Mouse (Mus musculus) stomach, embryonic 15.5 days (tissue): Measurements from ENCODE around the gene Mtfmt. TPM values are rescaled to one million over a fixed set of nuclear protein-coding genes. Genes with fewer than 3 reads are reported as not detected.

Experiments used
- ATAC-seq: fragments of 200-750 bp; cut with Nextera tagmentation; 2 replicates; pipeline ENCODE4 v1.8.0; 2017; ENCODE audit warnings: low read depth, moderate number of reproducible peaks, moderate TSS enrichment; ENCODE audit not compliant: insufficient read depth, low FRiP score
- H3K27ac ChIP-seq: fragments of 300-500 bp; sonication (generic); 2 replicates; pipeline ENCODE4 v1.5.1; 2015; ENCODE audit warnings: mild to moderate bottlenecking, inconsistent platforms
- H3K27me3 ChIP-seq: fragments of 300-500 bp; sonication (generic); replicated peaks from 2 replicates; pipeline ENCODE4 v1.6.1; 2015; ENCODE audit warnings: inconsistent platforms
- H3K36me3 ChIP-seq: fragments of 300-500 bp; sonication (generic); 2 replicates; pipeline ENCODE4 v1.6.1; 2015; ENCODE audit warnings: inconsistent platforms
- H3K4me1 ChIP-seq: fragments of 300-500 bp; sonication (generic); 2 replicates; pipeline ENCODE4 v1.6.1; 2015; ENCODE audit warnings: inconsistent platforms
- H3K4me2 ChIP-seq: fragments of 300-500 bp; sonication (generic); 2 replicates; pipeline ENCODE4 v1.6.1; 2015; ENCODE audit warnings: mild to moderate bottlenecking, inconsistent platforms
- H3K4me3 ChIP-seq: fragments of 300-500 bp; sonication (generic); replicated peaks from 2 replicates; pipeline ENCODE4 v1.5.1; 2015; ENCODE audit warnings: inconsistent platforms
- H3K9ac ChIP-seq: fragments of 300-500 bp; sonication (generic); 2 replicates; pipeline ENCODE4 v1.6.1; 2015; ENCODE audit warnings: inconsistent platforms
- H3K9me3 ChIP-seq: fragments of 300-500 bp; sonication (generic); 2 replicates; pipeline ENCODE4 v1.6.1; 2016; ENCODE audit warnings: inconsistent platforms
- WGBS: fragments of 180-500 bp; shearing (Covaris S2); methylation state at CpG from one replicate; pipeline ENCODE4 v1.1.7; 2015; 5-methylcytosine and 5-hydroxymethylcytosine counted together
- polyA plus RNA-seq: library from polyadenylated mRNA; unstranded; fragments of >200 nt; fragmentation: Nextera tagmentation; extraction: Ambion mirVana; gene quantifications from 2 replicates; pipeline ENCODE4 v1.2.1, GENCODE M21; 2015

Gene Mtfmt
- polyA plus RNA-seq: 18.2 and 19.9 TPM in 2 replicates

GRCm38 (mm10) chr9:65435671-65436301 is at the start of gene Mtfmt:
Gene Mtfmt (plus strand): TSS chr9:65435782.
- H3K27me3 ChIP-seq: no peaks in the 10 kb centered on the region
- no peak within 1 kb of the TSS for H3K27ac ChIP-seq
- H3K4me3 ChIP-seq: peak within 1 kb of the TSS; percentile 91
- WGBS: under 1% methylated on average over 54 of the region's 54 CpGs
- H3K4me1 ChIP-seq: 0 out of 2 replicates have a peak, but pooled peaks cover 4% of the 10 kb centered on the region
- peak within 1 kb of the TSS; percentile 66 for H3K9ac ChIP-seq
- H3K36me3 ChIP-seq: 0 out of 2 replicates have a peak, but pooled peaks cover 3% of the 10 kb centered on the region
- H3K4me2 ChIP-seq: peak within 1 kb of the TSS; percentile 63
- H3K9me3 ChIP-seq: no peaks in the 10 kb centered on the region
- ATAC-seq: peak; percentile 88

GRCm38 (mm10) chr9:65386373-65387140 is 49.0 kb upstream of the Mtfmt start:
- 17% methylated on average over 8 of the region's 8 CpGs for WGBS
- Histone ChIP-seq H3K9me3 (no peaks in the 10 kb centered on the region), H3K9ac (no peak overlapping the region), H3K4me1 (peaks cover 20% of the 10 kb centered on the region), H3K4me3 (no peak overlapping the region), H3K27me3 (peaks cover 25% of the 10 kb centered on the region), H3K36me3 (no peaks in the 10 kb centered on the region), H3K4me2 (0 out of 2 replicates have a peak overlapping the region, but pooled peaks have one; percentile 1), H3K27ac (peak overlapping the region; percentile 54; the same call in 1 of the 2 replicates)
- peak; percentile 47; the same call in 1 of the 2 replicates for ATAC-seq

DNA sequence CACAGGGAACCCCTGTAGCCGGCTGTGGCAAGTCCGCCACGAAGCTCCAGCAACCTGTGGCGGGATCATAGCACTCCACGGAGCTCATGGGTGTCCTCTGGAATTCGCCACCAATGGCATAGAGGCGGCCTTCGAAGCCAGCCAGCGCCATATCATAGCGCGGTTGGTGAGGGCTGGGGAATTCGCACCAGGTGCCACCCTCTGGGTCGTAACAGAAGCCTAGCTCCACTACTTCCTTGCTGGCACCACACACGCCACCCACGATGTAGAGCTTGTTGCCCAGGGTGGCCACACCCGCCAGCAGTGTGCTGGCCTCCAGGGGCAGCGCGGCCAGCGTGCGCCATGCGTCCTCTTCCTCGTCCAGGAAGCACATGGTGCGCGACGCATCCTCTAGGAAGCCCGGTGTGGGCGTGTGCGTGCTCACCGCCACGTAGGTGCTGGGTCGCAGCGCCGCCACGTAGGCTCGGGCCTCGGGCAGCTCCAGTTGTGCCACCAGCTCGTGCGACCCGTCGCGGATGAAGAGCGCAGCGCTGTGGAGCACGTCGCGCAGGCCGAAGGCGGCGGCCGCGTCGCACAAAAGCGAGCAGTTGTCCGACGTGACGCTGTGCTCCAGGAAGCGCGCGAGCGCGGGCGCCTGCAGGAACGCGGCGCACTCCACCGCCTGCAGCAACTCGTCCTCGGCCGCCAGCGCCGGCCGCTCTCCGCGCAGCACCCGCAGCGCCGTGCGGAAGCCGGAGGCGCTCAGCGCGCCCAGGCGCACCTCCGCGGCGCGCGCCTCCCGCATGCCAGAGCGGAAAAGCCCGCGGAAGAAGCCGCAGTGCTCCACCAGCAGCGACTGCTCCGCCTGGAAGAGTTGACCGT is 44.6 kb upstream of the Mtfmt start:
- H3K4me3 ChIP-seq: peak overlapping the region; percentile 45
- H3K36me3 ChIP-seq: no peaks in the 10 kb centered on the region
- WGBS: 16% methylated on average over 94 of the region's 96 CpGs
- H3K4me2 ChIP-seq: peak overlapping the region; percentile 78
- H3K4me1 ChIP-seq: peaks cover 16% of the 10 kb centered on the region
- ATAC-seq: no peak
- no peak overlapping the region for H3K9ac ChIP-seq
- no peaks in the 10 kb centered on the region for H3K9me3 ChIP-seq
- no peak overlapping the region for H3K27ac ChIP-seq
- peaks cover 39% of the 10 kb centered on the region for H3K27me3 ChIP-seq

DNA sequence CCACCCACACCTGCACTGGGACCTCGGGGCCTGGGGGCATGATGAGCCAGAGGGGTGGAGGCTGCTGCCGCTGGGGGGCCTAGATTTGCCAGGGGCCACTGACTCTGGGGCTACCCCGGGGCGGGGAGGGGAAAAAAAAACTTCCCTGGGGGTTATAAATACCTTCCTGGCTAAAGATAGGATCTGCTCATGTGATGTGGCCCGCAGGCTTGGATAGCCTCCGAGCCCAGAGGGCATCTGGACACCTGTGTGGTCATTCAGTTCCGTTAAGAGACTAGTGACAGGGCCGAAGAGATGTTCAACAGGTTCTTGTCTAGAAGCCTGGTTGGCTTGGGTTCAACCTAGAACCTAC is 44.0 kb upstream of the Mtfmt start, which contains the start of gene Kbtbd13:
TSS of gene Kbtbd13 (minus strand) at position 40 of the 352 bp plus-strand sequence.
- ATAC-seq: no peak
- Histone ChIP-seq H3K4me2 (peak within 1 kb of the TSS; percentile 78), H3K4me3 (peak within 1 kb of the TSS; percentile 45), H3K27ac (no peak within 1 kb of the TSS), H3K9me3 (no peaks in the 10 kb centered on the region), H3K9ac (no peak within 1 kb of the TSS), H3K4me1 (peaks cover 10% of the 10 kb centered on the region), H3K36me3 (no peaks in the 10 kb centered on the region), H3K27me3 (peaks cover 39% of the 10 kb centered on the region)
- 38% methylated on average over 8 of the region's 8 CpGs for WGBS

GRCm38 (mm10) chr9:65392638-65393364 is 42.8 kb upstream of the Mtfmt start:
- H3K4me1 ChIP-seq: peaks cover 7% of the 10 kb centered on the region; the same call in 1 of the 2 replicates
- H3K36me3 ChIP-seq: no peaks in the 10 kb centered on the region
- no peak overlapping the region for H3K4me2 ChIP-seq
- peak; percentile 12; the same call in 1 of the 2 replicates for ATAC-seq
- H3K9me3 ChIP-seq: no peaks in the 10 kb centered on the region
- peaks cover 39% of the 10 kb centered on the region for H3K27me3 ChIP-seq
- H3K27ac ChIP-seq: no peak overlapping the region
- 21% methylated on average over 6 of the region's 6 CpGs for WGBS
- no peak overlapping the region for H3K4me3 ChIP-seq
- no peak overlapping the region for H3K9ac ChIP-seq

DNA sequence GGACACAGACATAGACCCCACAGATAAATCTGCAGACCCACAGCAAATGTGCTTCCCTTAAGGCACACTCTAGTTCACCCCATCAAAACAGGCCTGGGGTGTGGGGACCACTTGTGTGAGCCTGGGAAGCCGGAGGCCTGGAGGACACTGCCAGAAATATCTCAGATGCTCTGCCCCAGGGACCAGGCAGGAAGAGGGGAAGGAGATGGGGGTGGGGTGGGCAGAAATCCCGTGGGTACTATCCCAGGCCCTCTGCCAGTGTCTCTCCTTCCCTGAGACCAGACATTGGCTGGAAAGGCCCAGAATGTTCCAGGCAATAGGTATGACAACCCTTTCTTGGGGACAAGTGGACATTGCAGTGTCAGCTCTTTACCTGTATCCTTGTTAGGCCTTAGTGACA is 42.0 kb upstream of the Mtfmt start:
- H3K27me3 ChIP-seq: peaks cover 39% of the 10 kb centered on the region
- H3K4me3 ChIP-seq: no peak overlapping the region
- no peak overlapping the region for H3K4me2 ChIP-seq
- H3K9me3 ChIP-seq: no peaks in the 10 kb centered on the region
- no peak for ATAC-seq
- 44% methylated on average over 2 of the region's 2 CpGs for WGBS
- no peak overlapping the region for H3K9ac ChIP-seq
- no peaks in the 10 kb centered on the region for H3K36me3 ChIP-seq
- H3K27ac ChIP-seq: no peak overlapping the region
- peaks cover 12% of the 10 kb centered on the region; the same call in 1 of the 2 replicates for H3K4me1 ChIP-seq

GRCm38 (mm10) chr9:65394360-65394759 is 41.2 kb upstream of the Mtfmt start:
- H3K27me3 ChIP-seq: peaks cover 34% of the 10 kb centered on the region
- ATAC-seq: peak; percentile 20; the same call in 1 of the 2 replicates
- 58% methylated on average over 2 of the region's 2 CpGs for WGBS

GRCm38 (mm10) chr9:65398279-65398678 is 37.3 kb upstream of the Mtfmt start, which contains the start of gene Rasl12:
Gene Rasl12 (plus strand): TSS chr9:65398506.
- ATAC-seq: peak; percentile 41; the same call in 1 of the 2 replicates
- 0% methylated on average over 22 of the region's 24 CpGs for WGBS
- H3K4me3 ChIP-seq: peak within 1 kb of the TSS; percentile 50

More at GRCm38 (mm10) chr9:65394360-65394759, 41.2 kb upstream of the Mtfmt start:
- Histone ChIP-seq H3K27ac (no peak overlapping the region), H3K4me3 (no peak overlapping the region), H3K9ac (no peak overlapping the region), H3K36me3 (no peaks in the 10 kb centered on the region), H3K9me3 (no peaks in the 10 kb centered on the region), H3K4me1 (peaks cover 12% of the 10 kb centered on the region; the same call in 1 of the 2 replicates), H3K4me2 (no peak overlapping the region)

DNA sequence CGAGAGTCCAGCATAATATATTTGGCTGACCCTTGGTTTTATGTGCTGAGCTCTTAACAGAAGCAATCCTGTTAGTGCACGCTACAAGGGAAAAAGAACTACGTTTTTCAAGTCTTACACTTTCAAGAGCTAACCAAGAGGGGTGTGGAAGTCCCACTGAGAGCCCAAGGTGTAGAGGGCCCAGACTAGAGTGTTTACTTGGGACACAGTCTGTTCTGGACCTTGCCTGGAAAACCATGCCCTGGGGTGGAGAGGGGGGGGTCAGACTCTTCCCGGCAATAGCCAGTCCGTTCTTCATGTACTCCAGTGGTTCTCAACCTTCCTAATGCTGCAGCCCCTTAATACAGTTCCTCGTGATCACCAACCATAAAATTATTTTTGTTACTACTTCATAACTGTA is 35.6 kb upstream of the Mtfmt start:
- H3K36me3 ChIP-seq: no peaks in the 10 kb centered on the region
- no peak overlapping the region for H3K9ac ChIP-seq
- no peaks in the 10 kb centered on the region for H3K9me3 ChIP-seq
- H3K4me1 ChIP-seq: 0 out of 2 replicates have a peak, but pooled peaks cover 10% of the 10 kb centered on the region
- WGBS: 84% methylated on average over 6 of the region's 6 CpGs
- no peak overlapping the region for H3K4me3 ChIP-seq
- no peaks in the 10 kb centered on the region for H3K27me3 ChIP-seq
- H3K27ac ChIP-seq: no peak overlapping the region
- no peak for ATAC-seq
- H3K4me2 ChIP-seq: no peak overlapping the region

More at GRCm38 (mm10) chr9:65398279-65398678, 37.3 kb upstream of the Mtfmt start, which contains the start of gene Rasl12:
- Histone ChIP-seq H3K27ac (no peak within 1 kb of the TSS), H3K36me3 (no peaks in the 10 kb centered on the region), H3K9me3 (no peaks in the 10 kb centered on the region), H3K27me3 (no peaks in the 10 kb centered on the region), H3K4me2 (peak within 1 kb of the TSS; percentile 90), H3K9ac (peak within 1 kb of the TSS; percentile 26; the same call in 1 of the 2 replicates), H3K4me1 (0 out of 2 replicates have a peak, but pooled peaks cover 5% of the 10 kb centered on the region)

DNA sequence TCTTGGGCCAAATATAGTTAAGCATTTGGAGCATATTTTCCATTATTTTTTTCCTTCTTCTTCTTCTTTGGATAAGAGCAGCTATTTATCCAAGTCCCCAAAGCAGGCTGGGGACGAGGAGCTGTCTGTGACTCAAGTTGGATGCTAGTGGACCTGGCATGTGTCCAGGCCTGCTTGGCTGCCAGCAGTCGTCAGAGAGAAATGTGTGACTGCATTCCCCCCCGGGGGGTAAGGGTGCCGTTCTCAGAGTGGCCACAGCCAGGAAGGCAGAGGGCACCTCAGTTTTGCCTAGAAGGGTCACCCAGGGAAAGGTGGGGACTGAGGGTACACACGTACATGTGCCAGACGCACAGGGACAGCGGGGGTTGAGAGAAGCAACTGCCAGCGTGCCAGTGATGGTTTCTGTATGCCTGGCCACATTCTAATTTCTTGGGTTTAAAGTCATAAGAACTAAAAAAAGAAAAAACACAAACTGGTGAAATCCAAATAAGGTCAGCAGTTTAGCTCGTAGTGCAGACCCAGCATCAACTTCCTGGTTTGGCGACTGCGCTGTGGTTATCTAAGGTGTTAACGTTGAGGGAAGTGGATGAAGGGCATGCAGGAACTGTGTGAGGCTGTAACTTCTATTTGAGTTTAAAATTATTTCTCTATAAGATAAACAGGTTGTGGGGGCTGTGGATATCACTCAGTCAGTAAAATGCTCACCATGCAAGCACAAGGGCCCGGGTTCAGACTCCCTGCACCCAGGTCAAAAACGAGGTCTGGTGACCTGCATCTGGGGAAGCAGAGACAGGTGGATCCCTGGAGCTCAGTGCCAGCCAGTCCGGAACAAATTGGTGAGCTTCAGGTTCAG is 31.0 kb upstream of the Mtfmt start:
- no peaks in the 10 kb centered on the region for H3K27me3 ChIP-seq
- no peaks in the 10 kb centered on the region for H3K9me3 ChIP-seq
- H3K4me3 ChIP-seq: no peak overlapping the region
- H3K4me2 ChIP-seq: no peak overlapping the region
- 62% methylated on average over 15 of the region's 15 CpGs for WGBS
- no peaks in the 10 kb centered on the region for H3K36me3 ChIP-seq
- ATAC-seq: no peak
- no peak overlapping the region for H3K9ac ChIP-seq
- H3K4me1 ChIP-seq: 0 out of 2 replicates have a peak, but pooled peaks cover 5% of the 10 kb centered on the region
- H3K27ac ChIP-seq: no peak overlapping the region
